Mouse (Mus musculus): ENCODE data around the gene Sh3bp5. TPM values are rescaled to one million over a fixed set of nuclear protein-coding genes. Genes with fewer than 3 reads are reported as not detected.

Sh3bp5 gene
- total RNA-seq, 1 experiment: 4.6 TPM

- no peak for DNase-seq (ENCODE audit: low read depth, low spot score)
- H3K4me3 ChIP-seq (ENCODE audit: insufficient read depth in 1 of 2, low read depth in 1 of 2, low read length in 2 of 2, poor library complexity in 1 of 2, severe bottlenecking in 1 of 2): no peak overlapping the region
- H3K27ac ChIP-seq (ENCODE audit: insufficient read depth, low read depth, low read length, poor library complexity, severe bottlenecking): no peak overlapping the region
- H3K36me3 ChIP-seq (ENCODE audit: control insufficient read depth, insufficient read depth, low read length, poor library complexity, severe bottlenecking): no peaks in the 10 kb centered on the region
- peaks cover 0 to 5% of the 10 kb centered on the region in 2 experiments; a peak in 2 of 4 replicates for H3K4me1 ChIP-seq (ENCODE audit: control insufficient read depth in 2 of 2, insufficient read depth in 2 of 2, low read length in 2 of 2, poor library complexity in 1 of 2)
- no peaks in the 10 kb centered on the region for H3K9me3 ChIP-seq (ENCODE audit: control insufficient read depth, insufficient read depth, low read depth, low read length)
- in situ Hi-C loops (cut with MboI; ENCODE audit: low sequenced_read_pairs in 2 of 2, unreplicated experiment in 2 of 2): no loop called here
- no peak overlapping the region for H3K9ac ChIP-seq (ENCODE audit: insufficient read depth, low read depth, low read length, poor library complexity, severe bottlenecking)
- TF ChIP-seq MAFK (IDR thresholded peaks at IDR 0.05; ENCODE audit: insufficient read depth, low read depth, low read length) (no peak), HCFC1 (IDR thresholded peaks at IDR 0.05; ENCODE audit: borderline replicate concordance, insufficient read depth, low read length) (no peak), CHD2 (IDR thresholded peaks at IDR 0.05; ENCODE audit: low read depth, low read length) (no peak), ZC3H11A (IDR thresholded peaks at IDR 0.05; ENCODE audit: borderline replicate concordance, low read depth, low read length) (no peak), ZNF384 (IDR thresholded peaks at IDR 0.05; ENCODE audit: low read depth, low read length) (no peak)
Observed at GRCm38 (mm10) chr14:31412651-31413056, 23.2 kb downstream of the Sh3bp5 start.

DNA sequence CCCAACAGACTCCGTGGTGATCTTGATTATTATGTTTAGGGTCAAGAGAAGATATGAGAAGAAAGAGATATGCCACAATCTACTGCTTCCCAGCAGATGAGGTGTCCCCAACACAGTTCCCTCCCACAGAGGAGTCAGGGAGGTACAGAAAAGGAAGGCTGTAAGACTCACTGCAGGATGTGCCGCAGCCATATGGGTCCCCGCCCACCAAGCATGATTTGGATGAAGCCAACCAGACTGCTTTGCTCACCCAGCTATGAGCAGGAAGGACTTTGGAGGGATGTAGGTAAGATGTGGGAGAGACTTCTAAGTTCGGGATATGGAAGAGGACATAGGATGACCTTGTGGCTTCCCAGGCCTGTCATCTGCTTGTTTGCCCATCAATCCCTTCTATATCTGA lies 25.1 kb downstream of the Sh3bp5 start:
- H3K9me3 ChIP-seq (ENCODE audit: control insufficient read depth, insufficient read depth, low read depth, low read length): no peaks in the 10 kb centered on the region
- no peaks in the 10 kb centered on the region for H3K36me3 ChIP-seq (ENCODE audit: control insufficient read depth, insufficient read depth, low read length, poor library complexity, severe bottlenecking)
- no peak overlapping the region for H3K27ac ChIP-seq (ENCODE audit: insufficient read depth, low read depth, low read length, poor library complexity, severe bottlenecking)
- DNase-seq (ENCODE audit: low read depth, low spot score): no peak
- no peak overlapping the region for H3K4me3 ChIP-seq (ENCODE audit: insufficient read depth in 1 of 2, low read depth in 1 of 2, low read length in 2 of 2, poor library complexity in 1 of 2, severe bottlenecking in 1 of 2)
- no peak overlapping the region for H3K9ac ChIP-seq (ENCODE audit: insufficient read depth, low read depth, low read length, poor library complexity, severe bottlenecking)
- in situ Hi-C loops (cut with MboI; ENCODE audit: low sequenced_read_pairs in 2 of 2, unreplicated experiment in 2 of 2): no loop called here
- TF ChIP-seq ZC3H11A (IDR thresholded peaks at IDR 0.05; ENCODE audit: borderline replicate concordance, low read depth, low read length): no peak
- TF ChIP-seq ZNF384 (IDR thresholded peaks at IDR 0.05; ENCODE audit: low read depth, low read length): no peak
- no peak for TF ChIP-seq CHD2 (IDR thresholded peaks at IDR 0.05; ENCODE audit: low read depth, low read length)
- no peak for TF ChIP-seq MAFK (IDR thresholded peaks at IDR 0.05; ENCODE audit: insufficient read depth, low read depth, low read length)
- TF ChIP-seq HCFC1 (IDR thresholded peaks at IDR 0.05; ENCODE audit: borderline replicate concordance, insufficient read depth, low read length): no peak
- H3K4me1 ChIP-seq (ENCODE audit: control insufficient read depth in 2 of 2, insufficient read depth in 2 of 2, low read length in 2 of 2, poor library complexity in 1 of 2): peaks cover 0 to 5% of the 10 kb centered on the region in 2 experiments; a peak in 2 of 4 replicates

DNA sequence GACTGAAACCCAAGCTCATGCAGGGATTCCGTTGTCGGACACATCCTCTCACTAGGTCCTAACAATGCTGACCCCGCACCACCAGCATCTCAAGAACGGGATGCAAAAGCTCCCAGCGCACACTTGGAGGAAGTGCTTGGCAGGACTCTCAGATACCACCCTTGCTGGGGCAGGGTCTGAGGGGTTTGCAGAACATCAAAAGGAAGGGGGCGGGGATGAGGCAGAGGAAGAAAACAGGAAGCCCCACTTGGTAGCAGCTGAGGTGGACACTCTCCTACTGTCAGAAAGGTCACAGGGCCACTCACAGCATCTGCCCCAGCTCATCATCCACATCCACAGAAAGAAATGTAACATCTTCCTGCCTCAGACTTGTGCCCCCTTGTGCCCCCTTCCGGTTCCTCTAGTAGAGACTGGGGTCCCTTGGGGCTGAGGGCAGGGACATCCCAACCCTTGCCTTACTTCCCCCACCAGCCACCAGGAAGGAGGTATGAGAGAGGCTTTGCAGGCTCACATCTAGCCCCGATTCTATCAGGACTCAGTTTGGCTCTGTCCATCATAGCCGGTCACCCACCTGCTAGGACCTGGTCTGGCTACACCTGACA lies 25.7 kb downstream of the Sh3bp5 start:
- in situ Hi-C loops (cut with MboI; ENCODE audit: low sequenced_read_pairs in 2 of 2, unreplicated experiment in 2 of 2): no loop called here
- Histone ChIP-seq H3K9ac (ENCODE audit: insufficient read depth, low read depth, low read length, poor library complexity, severe bottlenecking) (no peak overlapping the region), H3K9me3 (ENCODE audit: control insufficient read depth, insufficient read depth, low read depth, low read length) (no peaks in the 10 kb centered on the region), H3K36me3 (ENCODE audit: control insufficient read depth, insufficient read depth, low read length, poor library complexity, severe bottlenecking) (no peaks in the 10 kb centered on the region), H3K4me1 (ENCODE audit: control insufficient read depth in 2 of 2, insufficient read depth in 2 of 2, low read length in 2 of 2, poor library complexity in 1 of 2) (peaks cover 0 to 5% of the 10 kb centered on the region in 2 experiments; a peak in 2 of 4 replicates), H3K27ac (ENCODE audit: insufficient read depth, low read depth, low read length, poor library complexity, severe bottlenecking) (peak overlapping the region; percentile 16; the same call in 1 of the 2 replicates), H3K4me3 (ENCODE audit: insufficient read depth in 1 of 2, low read depth in 1 of 2, low read length in 2 of 2, poor library complexity in 1 of 2, severe bottlenecking in 1 of 2) (no peak overlapping the region)
- no peak for DNase-seq (ENCODE audit: low read depth, low spot score)
- TF ChIP-seq HCFC1 (IDR thresholded peaks at IDR 0.05; ENCODE audit: borderline replicate concordance, insufficient read depth, low read length): no peak
- TF ChIP-seq ZC3H11A (IDR thresholded peaks at IDR 0.05; ENCODE audit: borderline replicate concordance, low read depth, low read length): no peak
- no peak for TF ChIP-seq MAFK (IDR thresholded peaks at IDR 0.05; ENCODE audit: insufficient read depth, low read depth, low read length)
- TF ChIP-seq CHD2 (IDR thresholded peaks at IDR 0.05; ENCODE audit: low read depth, low read length): no peak
- TF ChIP-seq ZNF384 (IDR thresholded peaks at IDR 0.05; ENCODE audit: low read depth, low read length): no peak

DNA sequence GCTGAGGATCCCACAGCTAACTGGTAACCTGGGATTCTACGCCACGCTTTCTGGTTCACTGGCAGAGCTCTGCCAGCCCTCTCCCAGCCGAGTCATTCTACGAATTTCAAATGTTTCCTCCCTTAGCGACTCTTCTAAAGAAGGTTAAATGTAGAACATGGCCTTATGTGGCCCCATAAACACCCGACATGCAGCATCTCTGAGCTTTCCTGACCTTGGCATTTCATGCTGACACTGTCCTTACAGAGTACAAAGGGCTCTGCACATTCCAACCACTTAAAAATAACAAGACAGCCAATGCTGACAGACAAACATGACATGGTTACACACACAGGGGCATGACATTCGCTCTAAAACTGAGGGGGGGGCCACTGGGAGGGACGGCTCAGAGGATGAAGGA lies 27.2 kb downstream of the Sh3bp5 start:
- no peaks in the 10 kb centered on the region for H3K9me3 ChIP-seq (ENCODE audit: control insufficient read depth, insufficient read depth, low read depth, low read length)
- no peak overlapping the region for H3K4me3 ChIP-seq (ENCODE audit: insufficient read depth in 1 of 2, low read depth in 1 of 2, low read length in 2 of 2, poor library complexity in 1 of 2, severe bottlenecking in 1 of 2)
- DNase-seq (ENCODE audit: low read depth, low spot score): no peak
- H3K36me3 ChIP-seq (ENCODE audit: control insufficient read depth, insufficient read depth, low read length, poor library complexity, severe bottlenecking): no peaks in the 10 kb centered on the region
- peaks cover 0 to 10% of the 10 kb centered on the region in 2 experiments; a peak in 3 of 4 replicates for H3K4me1 ChIP-seq (ENCODE audit: control insufficient read depth in 2 of 2, insufficient read depth in 2 of 2, low read length in 2 of 2, poor library complexity in 1 of 2)
- H3K27ac ChIP-seq (ENCODE audit: insufficient read depth, low read depth, low read length, poor library complexity, severe bottlenecking): no peak overlapping the region
- TF ChIP-seq HCFC1 (IDR thresholded peaks at IDR 0.05; ENCODE audit: borderline replicate concordance, insufficient read depth, low read length) (no peak), ZC3H11A (IDR thresholded peaks at IDR 0.05; ENCODE audit: borderline replicate concordance, low read depth, low read length) (no peak), CHD2 (IDR thresholded peaks at IDR 0.05; ENCODE audit: low read depth, low read length) (no peak)
- in situ Hi-C loops (cut with MboI; ENCODE audit: low sequenced_read_pairs in 2 of 2, unreplicated experiment in 2 of 2): no loop called here
- no peak overlapping the region for H3K9ac ChIP-seq (ENCODE audit: insufficient read depth, low read depth, low read length, poor library complexity, severe bottlenecking)

Data from ES-E14 (cell line).